Mouse (Mus musculus): ENCODE data around the gene Snx5. TPM values are rescaled to one million over a fixed set of nuclear protein-coding genes. Genes with fewer than 3 reads are reported as not detected.

The Snx5 gene
- 10 to 100 TPM; 52.0 to 60.6 TPM for total RNA-seq (2021)
- long read RNA-seq, experiment 1, transcript Snx5-202 (14 exons, 2,512 nt) = minor isoform, 14 of 114 reads
- long read RNA-seq, experiment 1, transcript Snx5-201 (13 exons, 2,419 nt) = major isoform, 87 of 114 reads
- long read RNA-seq, experiment 1, partial matches to known transcripts = 5 of 114 reads
- long read RNA-seq, experiment 1, other reads (novel, unspliced or antisense) = 8 of 114 reads
- long read RNA-seq, experiment 2, transcript Snx5-201 (13 exons, 2,419 nt) = major isoform, 79 of 105 reads
- long read RNA-seq, experiment 2, transcript Snx5-202 (14 exons, 2,512 nt) = minor isoform, 19 of 105 reads
- long read RNA-seq, experiment 2, partial matches to known transcripts = 1 of 105 reads
- long read RNA-seq, experiment 2, other reads (novel, unspliced or antisense) = 6 of 105 reads

GRCm38 (mm10) chr2:144270507-144271420 is at the start of gene Snx5, which contains the start of gene Mgme1:
TSS of gene Snx5 (minus strand) at chr2:144270906.
TSS of gene Mgme1 (plus strand) at chr2:144270663.
- intact Hi-C loops (cut with DNase I) = loop anchor here (5.0 kb wide), 1 partner anchor 268 kb away; no protein-coding TSS in a partner anchor
- TF ChIP-seq CTCF (IDR thresholded peaks at IDR 0.05) = no peak
- Histone ChIP-seq H3K27ac (peak within 1 kb of the TSS; percentile 96), H3K4me3 (peak within 1 kb of the TSS; percentile 82)
- DNase-seq = peak; percentile 94

- TF ChIP-seq CTCF (IDR thresholded peaks at IDR 0.05) = no peak
- intact Hi-C loops (cut with DNase I) = no loop called here
- Histone ChIP-seq H3K27ac (no peak overlapping the region), H3K4me3 (no peak overlapping the region)
- no peak for DNase-seq
Observed at GRCm38 (mm10) chr2:144311372-144311771, 40.7 kb upstream of the Snx5 start.

- Histone ChIP-seq H3K4me3 (no peak overlapping the region), H3K27ac (no peak overlapping the region)
- no peak for TF ChIP-seq CTCF (IDR thresholded peaks at IDR 0.05)
- intact Hi-C loops (cut with DNase I) = no loop called here
- no peak for DNase-seq
Observed at GRCm38 (mm10) chr2:144310273-144310672, 39.6 kb upstream of the Snx5 start.

- no peak for DNase-seq
- TF ChIP-seq CTCF (IDR thresholded peaks at IDR 0.05) = no peak
- intact Hi-C loops (cut with DNase I) = loop anchor here (5.0 kb wide), 1 partner anchor 144 kb away; no protein-coding TSS in a partner anchor
- H3K4me3 ChIP-seq = no peak overlapping the region
- no peak overlapping the region for H3K27ac ChIP-seq
Observed at GRCm38 (mm10) chr2:144308561-144308960, 37.9 kb upstream of the Snx5 start.

- DNase-seq = no peak
- TF ChIP-seq CTCF (IDR thresholded peaks at IDR 0.05) = peak; percentile 54
- intact Hi-C loops (cut with DNase I) = loop anchor here (5.0 kb wide), 1 partner anchor 146 kb away; no protein-coding TSS in a partner anchor
- no peak overlapping the region for H3K4me3 ChIP-seq
- H3K27ac ChIP-seq = no peak overlapping the region
Observed at GRCm38 (mm10) chr2:144305721-144306294, 35.1 kb upstream of the Snx5 start.

- intact Hi-C loops (cut with DNase I) = no loop called here
- DNase-seq = no peak
- Histone ChIP-seq H3K27ac (no peak overlapping the region), H3K4me3 (no peak overlapping the region)
- no peak for TF ChIP-seq CTCF (IDR thresholded peaks at IDR 0.05)
Observed at GRCm38 (mm10) chr2:144301101-144301500, 30.4 kb upstream of the Snx5 start.

GRCm38 (mm10) chr2:144299749-144300669 is 29.3 kb upstream of the Snx5 start:
- Histone ChIP-seq H3K27ac (no peak overlapping the region), H3K4me3 (no peak overlapping the region)
- intact Hi-C loops (cut with DNase I) = no loop called here
- TF ChIP-seq CTCF (IDR thresholded peaks at IDR 0.05) = no peak
- no peak for DNase-seq

- TF ChIP-seq CTCF (IDR thresholded peaks at IDR 0.05) = no peak
- intact Hi-C loops (cut with DNase I) = no loop called here
- DNase-seq = no peak
Observed at GRCm38 (mm10) chr2:144295145-144295735, 24.5 kb upstream of the Snx5 start.

GRCm38 (mm10) chr2:144291600-144292305 is 21.0 kb upstream of the Snx5 start:
- no peak for DNase-seq
- intact Hi-C loops (cut with DNase I) = no loop called here
- TF ChIP-seq CTCF (IDR thresholded peaks at IDR 0.05) = no peak
- Histone ChIP-seq H3K4me3 (no peak overlapping the region), H3K27ac (no peak overlapping the region)

More at GRCm38 (mm10) chr2:144295145-144295735, 24.5 kb upstream of the Snx5 start:
- Histone ChIP-seq H3K4me3 (no peak overlapping the region), H3K27ac (no peak overlapping the region)

GRCm38 (mm10) chr2:144290321-144290720 is 19.6 kb upstream of the Snx5 start:
- Histone ChIP-seq H3K27ac (no peak overlapping the region), H3K4me3 (no peak overlapping the region)
- DNase-seq = no peak
- intact Hi-C loops (cut with DNase I) = no loop called here
- no peak for TF ChIP-seq CTCF (IDR thresholded peaks at IDR 0.05)

Data from gastrocnemius, adult 2 months (tissue).